ENCODE assay signal across 11 mouse cellular contexts in genomic region chr11:78523241-78523955, GRCm38 (mm10). TPM values are rescaled to one million over a fixed set of nuclear protein-coding genes. Genes with fewer than 3 reads are reported as not detected.
DNase-seq lines count a peak whose midpoint lies in the region; ATAC-seq and TF ChIP-seq lines count a peak whose summit lies in the region.
"Had no signal": no experiment of that assay in that cellular context is flagged by ENCODE, and none has a peak within 500 bp of the region (broad histone marks: within the 10 kb centered on the region; RNA-seq: fewer than 3 reads in every experiment).

No protein-coding gene starts in this region.

- H3K27me3 ChIP-seq in hindbrain, embryonic 13.5 days, result no peaks in the 10 kb centered on the region
- no peaks in the 10 kb centered on the region for H3K27me3 ChIP-seq in hindbrain, embryonic 10.5 days (ENCODE audit: insufficient read depth, poor library complexity, severe bottlenecking)
- H3K27me3 ChIP-seq in C2C12 (ENCODE audit: control insufficient read depth, insufficient read depth, insufficient read length), result no peaks in the 10 kb centered on the region
- H3K27me3 ChIP-seq in lung, postnatal 0 days (replicated peaks; ENCODE audit: insufficient read depth, low read length), result no peaks in the 10 kb centered on the region
- H3K27me3 ChIP-seq: limb, embryonic 12.5 days had no signal

- H3K4me3 ChIP-seq in hindbrain, embryonic 13.5 days, result no peak overlapping the region
- no peak overlapping the region for H3K4me3 ChIP-seq in hindbrain, embryonic 10.5 days
- no peak overlapping the region for H3K4me3 ChIP-seq in C2C12 (ENCODE audit: insufficient read depth, poor library complexity, severe bottlenecking)
- no peak overlapping the region for H3K4me3 ChIP-seq in lung, postnatal 0 days (ENCODE audit: low read depth, low read length)
- H3K4me3 ChIP-seq: limb, embryonic 12.5 days had no signal

- TF ChIP-seq CTCF in C2C12 (IDR thresholded peaks at IDR 0.05; ENCODE audit: control insufficient read depth, insufficient read depth, insufficient read length), result no peak
- no peak for TF ChIP-seq CTCF in lung, postnatal 0 days (IDR thresholded peaks at IDR 0.05)

- WGBS in hindbrain, embryonic 13.5 days, result 73% methylated on average over 9 of the region's 9 CpGs
- WGBS in hindbrain, embryonic 10.5 days, result 74% methylated on average over 9 of the region's 9 CpGs
- 57% methylated on average over 9 of the region's 9 CpGs for WGBS in lung, postnatal 0 days

- no peak overlapping the region for H3ac ChIP-seq in C2C12 (ENCODE audit: control insufficient read depth, insufficient read length, low read depth)

- H3K9me3 ChIP-seq in hindbrain, embryonic 13.5 days, result no peaks in the 10 kb centered on the region
- H3K9me3 ChIP-seq in hindbrain, embryonic 10.5 days, result no peaks in the 10 kb centered on the region
- no peaks in the 10 kb centered on the region for H3K9me3 ChIP-seq in lung, postnatal 0 days (ENCODE audit: low read length)
- H3K9me3 ChIP-seq: limb, embryonic 12.5 days had no signal

- 0 out of 2 replicates have a peak overlapping the region, but pooled peaks have one; percentile 53 for H3K27ac ChIP-seq in hindbrain, embryonic 13.5 days
- no peak overlapping the region for H3K27ac ChIP-seq in hindbrain, embryonic 10.5 days
- H3K27ac ChIP-seq in lung, postnatal 0 days (ENCODE audit: low read length), result peak overlapping the region; percentile 66; the same call in 1 of the 2 replicates
- H3K27ac ChIP-seq: limb, embryonic 12.5 days had no signal

- H3K36me3 ChIP-seq in hindbrain, embryonic 13.5 days, result peaks cover 100% of the 10 kb centered on the region
- peaks cover 100% of the 10 kb centered on the region for H3K36me3 ChIP-seq in hindbrain, embryonic 10.5 days
- H3K36me3 ChIP-seq in C2C12 (ENCODE audit: control insufficient read depth, insufficient read depth), result peaks cover 100% of the 10 kb centered on the region
- H3K36me3 ChIP-seq in lung, postnatal 0 days (ENCODE audit: insufficient read depth, low read length), result peaks cover 37% of the 10 kb centered on the region

- no peak for DNase-seq in hindbrain, embryonic 10.5 days (ENCODE audit: low spot score)
- DNase-seq in R1 (ENCODE audit: low read depth, low spot score), result peak; percentile 55
- DNase-seq in lung, postnatal 0 days (ENCODE audit: low spot score), result peak; percentile 94
- DNase-seq in adrenal gland, postnatal 25 days, result no peak
- DNase-seq in left cerebral cortex, adult 11 months (ENCODE audit: low spot score), result no peak
- DNase-seq: layer of hippocampus, adult 9-11 months; liver, postnatal 0 days had no signal

- H3K9ac ChIP-seq in hindbrain, embryonic 13.5 days, result no peak overlapping the region
- no peak overlapping the region for H3K9ac ChIP-seq in lung, postnatal 0 days (replicated peaks; ENCODE audit: low read depth)
- H3K9ac ChIP-seq: limb, embryonic 12.5 days; liver, postnatal 0 days had no signal

- no peak overlapping the region for H3K4me2 ChIP-seq in hindbrain, embryonic 13.5 days
- no peak overlapping the region for H3K4me2 ChIP-seq in lung, postnatal 0 days (replicated peaks; ENCODE audit: low read depth, low read length)
- H3K4me2 ChIP-seq: limb, embryonic 12.5 days had no signal

- H3K4me1 ChIP-seq in hindbrain, embryonic 13.5 days (replicated peaks), result 0 out of 2 replicates have a peak, but pooled peaks cover 5% of the 10 kb centered on the region
- H3K4me1 ChIP-seq in hindbrain, embryonic 10.5 days (replicated peaks), result no peaks in the 10 kb centered on the region
- no peaks in the 10 kb centered on the region for H3K4me1 ChIP-seq in lung, postnatal 0 days (ENCODE audit: insufficient read depth, low read depth, low read length)
- H3K4me1 ChIP-seq: limb, embryonic 12.5 days had no signal

- no peaks in the 10 kb centered on the region for H3K79me3 ChIP-seq in C2C12 (ENCODE audit: low read depth)

- peak; percentile 78 for TF ChIP-seq EP300 in lung, postnatal 0 days (IDR thresholded peaks at IDR 0.05)

- no peaks in the 10 kb centered on the region for H3K79me2 ChIP-seq in C2C12 (ENCODE audit: control insufficient read depth, insufficient read depth)

- ATAC-seq in hindbrain, embryonic 13.5 days (ENCODE audit: low FRiP score), result no peak
- ATAC-seq in lung, postnatal 0 days, result peak; percentile 84
- ATAC-seq: liver, postnatal 0 days had no signal

TF ChIP-seq in C2C12, 6 proteins besides CTCF, POLR2A, EP300 and RAD21:
- TF ChIP-seq MYOD1 (IDR thresholded peaks at IDR 0.05; ENCODE audit: control insufficient read depth, insufficient read length, low read depth), result peak; percentile 31
- TF ChIP-seq MAX (IDR thresholded peaks at IDR 0.05), result no peak

RNA-seq across cellular contexts. Expression of gene Poldip2, which starts 11.4 kb away (rescaled TPM):
- polyA plus RNA-seq in hindbrain, embryonic 13.5 days (2015; fragmentation: Nextera tagmentation; extraction: Ambion mirVana), result 185 and 190 TPM in 2 replicates
- 135 and 152 TPM in 2 replicates for polyA plus RNA-seq in hindbrain, embryonic 10.5 days (2016; fragmentation: Nextera tagmentation; extraction: Ambion mirVana)
- polyA plus RNA-seq in C2C12 (2012; fragmentation: generic; extraction: Trizol), result 111 TPM
- 105 and 111 TPM in 2 replicates for polyA plus RNA-seq in lung, postnatal 0 days (2015; fragmentation: Nextera tagmentation; extraction: Ambion mirVana)
- 155 and 159 TPM in 2 replicates for total RNA-seq in adrenal gland, postnatal 25 days (2021)

RNA-seq across cellular contexts. Expression of gene Tmem199, which starts 11.4 kb away (rescaled TPM):
- 93.6 and 101 TPM in 2 replicates for polyA plus RNA-seq in hindbrain, embryonic 13.5 days (2015; fragmentation: Nextera tagmentation; extraction: Ambion mirVana)
- 84.0 and 86.4 TPM in 2 replicates for polyA plus RNA-seq in hindbrain, embryonic 10.5 days (2016; fragmentation: Nextera tagmentation; extraction: Ambion mirVana)
- polyA plus RNA-seq in C2C12 (2012; fragmentation: generic; extraction: Trizol), result 41.3 TPM
- polyA plus RNA-seq in lung, postnatal 0 days (2015; fragmentation: Nextera tagmentation; extraction: Ambion mirVana), result 32.3 and 32.4 TPM in 2 replicates
- 32.1 and 35.9 TPM in 2 replicates for total RNA-seq in adrenal gland, postnatal 25 days (2021)

RNA-seq across cellular contexts. Expression of gene Tnfaip1, which starts 12.7 kb away (rescaled TPM):
- polyA plus RNA-seq in hindbrain, embryonic 13.5 days (2015; fragmentation: Nextera tagmentation; extraction: Ambion mirVana), result 51.9 and 52.4 TPM in 2 replicates
- 70.4 and 81.6 TPM in 2 replicates for polyA plus RNA-seq in hindbrain, embryonic 10.5 days (2016; fragmentation: Nextera tagmentation; extraction: Ambion mirVana)
- 60.7 TPM for polyA plus RNA-seq in C2C12 (2012; fragmentation: generic; extraction: Trizol)
- polyA plus RNA-seq in lung, postnatal 0 days (2015; fragmentation: Nextera tagmentation; extraction: Ambion mirVana), result 93.3 and 96.6 TPM in 2 replicates
- 40.6 and 45.9 TPM in 2 replicates for total RNA-seq in adrenal gland, postnatal 25 days (2021)

RNA-seq across cellular contexts. Expression of gene Ift20, which starts 12.8 kb away (rescaled TPM):
- polyA plus RNA-seq in hindbrain, embryonic 13.5 days (2015; fragmentation: Nextera tagmentation; extraction: Ambion mirVana), result 118 and 124 TPM in 2 replicates
- polyA plus RNA-seq in hindbrain, embryonic 10.5 days (2016; fragmentation: Nextera tagmentation; extraction: Ambion mirVana), result 89.2 and 94.2 TPM in 2 replicates
- 61.1 TPM for polyA plus RNA-seq in C2C12 (2012; fragmentation: generic; extraction: Trizol)
- polyA plus RNA-seq in lung, postnatal 0 days (2015; fragmentation: Nextera tagmentation; extraction: Ambion mirVana), result 216 and 222 TPM in 2 replicates
- total RNA-seq in adrenal gland, postnatal 25 days (2021), result 81.9 and 97.8 TPM in 2 replicates

RNA-seq across cellular contexts. Expression of gene Sebox, which starts 20.2 kb away (rescaled TPM):
- polyA plus RNA-seq in hindbrain, embryonic 13.5 days (2015; fragmentation: Nextera tagmentation; extraction: Ambion mirVana), result 0.13 and 0.19 TPM in 2 replicates
- not detected in 2 replicates for polyA plus RNA-seq in hindbrain, embryonic 10.5 days (2016; fragmentation: Nextera tagmentation; extraction: Ambion mirVana)
- 0.02 TPM for polyA plus RNA-seq in C2C12 (2012; fragmentation: generic; extraction: Trizol)
- not detected in 2 replicates for polyA plus RNA-seq in lung, postnatal 0 days (2015; fragmentation: Nextera tagmentation; extraction: Ambion mirVana)
- total RNA-seq in adrenal gland, postnatal 25 days (2021), result not detected in 2 replicates
- polyA plus RNA-seq: heart, embryonic 14.5 days; limb, embryonic 12.5 days had no signal

Comparison
In these comparisons a context has a peak if more than half of its experiments do, and no peak if none do; other contexts are left out.
1. DNase-seq: peak in R1 (single experiment) and lung, postnatal 0 days (single experiment); none in hindbrain, embryonic 10.5 days (single experiment), adrenal gland, postnatal 25 days (single experiment) and left cerebral cortex, adult 11 months (single experiment).